Mouse (Mus musculus) liver, postnatal 0 days (tissue): ENCODE measurements around the gene Rnf216.

Source experiments
- CTCF ChIP-seq: sonication (generic); IDR thresholded peaks from 2 replicates; pipeline ENCODE4 v1.5.1; 2016; ENCODE audit warnings: antibody characterized with exemption, low read depth
- EP300 ChIP-seq: IDR thresholded peaks from 2 replicates; pipeline ENCODE4 v1.6.1; 2016; ENCODE audit warnings: antibody characterized with exemption, low read depth, mild to moderate bottlenecking

- no peak for TF ChIP-seq CTCF
- no peak for TF ChIP-seq EP300
Measured at GRCm38 (mm10) chr5:143035271-143035670, 77.5 kb downstream of the Rnf216 start.
